Mouse (Mus musculus) spleen, adult 18-20 months (tissue): ENCODE measurements around the gene Ttc36.
A peak's percentile ranks its signal among the peaks of the same experiment; 100 is the strongest.
"Not testable (repeated sequence)": the region's sequence is repeated elsewhere in the genome, so short reads cannot be mapped to it uniquely, and the experiment has no call there.

ENCODE experiments used
- DNase-seq, 2 experiments: peaks; one replicate each; pipeline ENCODE4 v3.0.0; 2022; ENCODE audit warnings: mixed read lengths in 2 of 2

Gene Ttc36

GRCm38 (mm10) chr9:44771376-44771775 is 31.5 kb downstream of the Ttc36 start:
- no peak for DNase-seq

- not testable (repeated sequence) for DNase-seq
Observed at GRCm38 (mm10) chr9:44768029-44768394, 34.9 kb downstream of the Ttc36 start.

- DNase-seq: peak; percentile 70 to 75
Observed at GRCm38 (mm10) chr9:44767101-44768028, 35.5 kb downstream of the Ttc36 start, which contains the start of the genes Arcn1 and Ift46. Gene Arcn1 (minus strand): TSS chr9:44767845. Gene Ift46 (plus strand): TSS chr9:44767908.

GRCm38 (mm10) chr9:44760873-44761272 is 42.0 kb downstream of the Ttc36 start:
- DNase-seq: no peak
